Comparison of ENCODE assay signal across 9 mouse cellular contexts in genomic region chr2:129544448-129544847, GRCm38 (mm10). TPM values are rescaled to one million over a fixed set of nuclear protein-coding genes. Genes with fewer than 3 reads are reported as not detected.
DNase-seq lines count a peak whose midpoint lies in the region; ATAC-seq lines count a peak whose summit lies in the region.
"Had no signal": no experiment of that assay in that cellular context is flagged by ENCODE, and none has a peak within 500 bp of the region (broad histone marks: within the 10 kb centered on the region; RNA-seq: fewer than 3 reads in every experiment).

No protein-coding gene starts in this region.

- no peak overlapping the region for H3K9ac ChIP-seq in midbrain, embryonic 16.5 days (ENCODE audit: low read depth, low read length)
- no peak overlapping the region for H3K9ac ChIP-seq in kidney, embryonic 15.5 days

- 0 out of 2 replicates have a peak overlapping the region, but pooled peaks have one; percentile 46 for H3K27ac ChIP-seq in midbrain, embryonic 10.5 days (replicated peaks)
- H3K27ac ChIP-seq in midbrain, embryonic 16.5 days (ENCODE audit: low read length), result no peak overlapping the region
- H3K27ac ChIP-seq in kidney, embryonic 15.5 days, result no peak overlapping the region

- H3K9me3 ChIP-seq in midbrain, embryonic 10.5 days (replicated peaks), result no peaks in the 10 kb centered on the region
- no peaks in the 10 kb centered on the region for H3K9me3 ChIP-seq in midbrain, embryonic 16.5 days (replicated peaks; ENCODE audit: control insufficient read depth, low read length, poor library complexity, severe bottlenecking)
- no peaks in the 10 kb centered on the region for H3K9me3 ChIP-seq in kidney, embryonic 15.5 days (replicated peaks)

- no peak overlapping the region for H3K4me3 ChIP-seq in midbrain, embryonic 10.5 days
- no peak overlapping the region for H3K4me3 ChIP-seq in midbrain, embryonic 16.5 days (ENCODE audit: low read depth, low read length)
- H3K4me3 ChIP-seq in kidney, embryonic 15.5 days (replicated peaks), result no peak overlapping the region

- H3K4me1 ChIP-seq in midbrain, embryonic 10.5 days, result peaks cover 21% of the 10 kb centered on the region
- H3K4me1 ChIP-seq in midbrain, embryonic 16.5 days (ENCODE audit: control insufficient read depth, insufficient read depth, low read length), result peaks cover 3% of the 10 kb centered on the region; the same call in 1 of the 2 replicates
- H3K4me1 ChIP-seq in kidney, embryonic 15.5 days, result peaks cover 4% of the 10 kb centered on the region; the same call in 1 of the 2 replicates

- 0 out of 2 replicates have a peak, but pooled peaks cover 3% of the 10 kb centered on the region for H3K27me3 ChIP-seq in midbrain, embryonic 10.5 days (ENCODE audit: low read depth, poor library complexity, severe bottlenecking)
- no peaks in the 10 kb centered on the region for H3K27me3 ChIP-seq in midbrain, embryonic 16.5 days (ENCODE audit: control insufficient read depth, insufficient read depth, low read depth, low read length)
- H3K27me3 ChIP-seq in kidney, embryonic 15.5 days, result no peaks in the 10 kb centered on the region

- no peak overlapping the region for H3K4me2 ChIP-seq in midbrain, embryonic 16.5 days (ENCODE audit: low read length)
- no peak overlapping the region for H3K4me2 ChIP-seq in kidney, embryonic 15.5 days

- DNase-seq in midbrain, embryonic 10.5 days (ENCODE audit: low spot score), result no peak
- DNase-seq in cerebellum, postnatal 25 days, result peak; percentile 87 to 93
- no peak for DNase-seq in urinary bladder, postnatal 36 days (ENCODE audit: low spot score in 2 of 2)
- DNase-seq in right cerebral cortex, postnatal 10 days (ENCODE audit: low spot score in 2 of 2), result no peak
- no peak for DNase-seq in adrenal gland, postnatal 25 days

- no peak for ATAC-seq in midbrain, embryonic 16.5 days
- ATAC-seq in kidney, embryonic 15.5 days (replicated peaks; ENCODE audit: low FRiP score), result peak; percentile 72; the same call in 1 of the 2 replicates

- H3K36me3 ChIP-seq in midbrain, embryonic 10.5 days, result no peaks in the 10 kb centered on the region
- no peaks in the 10 kb centered on the region for H3K36me3 ChIP-seq in midbrain, embryonic 16.5 days (ENCODE audit: control insufficient read depth, insufficient read depth, low read length)
- H3K36me3 ChIP-seq in kidney, embryonic 15.5 days, result no peaks in the 10 kb centered on the region

- WGBS in midbrain, embryonic 10.5 days, result 19% methylated on average over 4 of the region's 4 CpGs
- WGBS in midbrain, embryonic 16.5 days, result 16% methylated on average over 4 of the region's 4 CpGs
- WGBS in kidney, embryonic 15.5 days, result 59% methylated on average over 4 of the region's 4 CpGs

RNA-seq across cellular contexts. Expression of gene F830045P16Rik, which starts 8.0 kb away (rescaled TPM):
- not detected in 2 replicates for polyA plus RNA-seq in midbrain, embryonic 10.5 days (2016; fragmentation: Nextera tagmentation; extraction: Ambion mirVana)
- polyA plus RNA-seq in midbrain, embryonic 16.5 days (2015; fragmentation: Nextera tagmentation; extraction: Ambion mirVana), result not detected in 2 replicates
- polyA plus RNA-seq in kidney, embryonic 15.5 days (2015; fragmentation: Nextera tagmentation; extraction: Ambion mirVana), result 0.08 TPM in 1 of 2 replicates, not detected in the other
- not detected in 2 replicates for total RNA-seq in adrenal gland, postnatal 25 days (2021)
- polyA plus RNA-seq: heart, postnatal 0 days; liver, embryonic 16.5 days had no signal

RNA-seq across cellular contexts. Expression of gene Sirpa, which starts 48.2 kb away (rescaled TPM):
- 15.7 and 16.0 TPM in 2 replicates for polyA plus RNA-seq in midbrain, embryonic 10.5 days (2016; fragmentation: Nextera tagmentation; extraction: Ambion mirVana)
- 41.3 and 45.9 TPM in 2 replicates for polyA plus RNA-seq in midbrain, embryonic 16.5 days (2015; fragmentation: Nextera tagmentation; extraction: Ambion mirVana)
- 28.4 and 30.6 TPM in 2 replicates for polyA plus RNA-seq in kidney, embryonic 15.5 days (2015; fragmentation: Nextera tagmentation; extraction: Ambion mirVana)
- 46.7 and 58.4 TPM in 2 replicates for total RNA-seq in adrenal gland, postnatal 25 days (2021)

Comparison
In these comparisons a context has a peak if more than half of its experiments do, and no peak if none do; other contexts are left out.
1. DNase-seq: peak in cerebellum, postnatal 25 days (2 of 2); none in midbrain, embryonic 10.5 days (single experiment), urinary bladder, postnatal 36 days (0 of 2), right cerebral cortex, postnatal 10 days (0 of 2) and adrenal gland, postnatal 25 days (single experiment).